Mouse (Mus musculus) cortical plate, adult 2 months (tissue): ENCODE data around the gene Nlrc5. TPM values are rescaled to one million over a fixed set of nuclear protein-coding genes. Genes with fewer than 3 reads are reported as not detected.
A peak's percentile ranks its signal among the peaks of the same experiment; 100 is the strongest.

Source experiments
- H3K27ac ChIP-seq: fragments of 200-500 bp; 2 replicates; pipeline ENCODE4 v1.5.1; 2012; ENCODE audit warnings: low read length, control low read depth, inconsistent platforms; ENCODE audit not compliant: insufficient read depth
- H3K4me1 ChIP-seq: fragments of 200-500 bp; 2 replicates; pipeline ENCODE4 v1.6.1; 2011; ENCODE audit warnings: low read length; ENCODE audit not compliant: control insufficient read depth, insufficient read depth
- H3K4me3 ChIP-seq: fragments of 200-500 bp; 2 replicates; pipeline ENCODE4 v1.5.1; 2011; ENCODE audit warnings: mild to moderate bottlenecking, low read length, control low read depth; ENCODE audit not compliant: insufficient read depth
- CTCF ChIP-seq: fragments of 200-500 bp; IDR thresholded peaks from 2 replicates; pipeline ENCODE4 v1.5.1; 2011; ENCODE audit warnings: mild to moderate bottlenecking, control low read depth, low read length; ENCODE audit not compliant: insufficient read depth; ENCODE audit errors: extremely low read depth
- POLR2A ChIP-seq: fragments of 200-500 bp; IDR thresholded peaks from 2 replicates; pipeline ENCODE4 v1.6.1; 2011; ENCODE audit warnings: mild to moderate bottlenecking, low read length, control low read depth; ENCODE audit not compliant: insufficient read depth; ENCODE audit errors: extremely low read depth
- polyA plus RNA-seq: library from polyadenylated mRNA; depleted of rRNA; stranded (reverse); fragments of >200 nt; gene quantifications from 2 replicates; pipeline ENCODE4 v1.2.3, GENCODE M21; 2012

The Nlrc5 gene
- polyA plus RNA-seq, 1 experiment = 0.94 TPM

DNA sequence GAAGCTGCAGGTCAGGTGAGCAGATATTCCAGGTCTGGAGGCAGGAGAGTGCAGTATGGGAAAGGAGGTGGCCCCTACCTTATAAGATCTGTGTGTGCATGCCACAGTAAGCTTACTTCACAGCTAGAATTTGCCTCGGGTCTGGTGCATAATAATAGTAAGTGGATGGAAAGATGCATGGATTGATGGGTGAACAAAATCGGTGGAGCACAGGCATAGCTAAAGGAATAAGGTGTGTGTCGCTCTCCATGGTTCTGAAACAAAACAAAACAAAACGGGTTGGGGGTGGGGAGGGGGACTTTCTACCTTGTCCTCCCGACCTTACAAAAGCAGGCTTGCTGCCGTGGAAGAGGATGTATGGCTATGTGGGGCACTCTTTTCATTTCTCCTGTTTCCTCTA, 47.9 kb downstream of the Nlrc5 start:
- Histone ChIP-seq H3K27ac (no peak overlapping the region), H3K4me1 (no peaks in the 10 kb centered on the region), H3K4me3 (no peak overlapping the region)
- TF ChIP-seq CTCF (no peak), POLR2A (no peak)

DNA sequence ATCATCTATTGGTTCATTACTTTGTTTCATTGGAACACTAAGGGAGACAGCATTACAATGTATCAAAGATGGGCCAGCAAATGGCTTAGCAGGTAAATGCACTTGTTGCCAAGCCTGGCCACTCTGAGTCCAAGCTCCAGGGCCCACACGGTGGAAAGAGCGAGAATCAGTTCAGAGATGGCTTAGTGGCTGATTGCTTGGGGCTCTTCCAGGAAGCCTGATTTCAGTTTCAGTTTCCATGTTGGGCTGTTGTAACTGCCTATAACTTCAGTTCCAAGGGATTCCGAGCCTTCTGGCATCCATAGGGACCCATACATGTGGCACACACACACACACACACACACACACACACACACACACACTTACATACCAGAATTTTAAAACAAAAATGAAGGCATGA, 51.1 kb downstream of the Nlrc5 start:
- no peak overlapping the region for H3K4me3 ChIP-seq
- H3K4me1 ChIP-seq = no peaks in the 10 kb centered on the region
- TF ChIP-seq CTCF (no peak), POLR2A (no peak)
- no peak overlapping the region for H3K27ac ChIP-seq

DNA sequence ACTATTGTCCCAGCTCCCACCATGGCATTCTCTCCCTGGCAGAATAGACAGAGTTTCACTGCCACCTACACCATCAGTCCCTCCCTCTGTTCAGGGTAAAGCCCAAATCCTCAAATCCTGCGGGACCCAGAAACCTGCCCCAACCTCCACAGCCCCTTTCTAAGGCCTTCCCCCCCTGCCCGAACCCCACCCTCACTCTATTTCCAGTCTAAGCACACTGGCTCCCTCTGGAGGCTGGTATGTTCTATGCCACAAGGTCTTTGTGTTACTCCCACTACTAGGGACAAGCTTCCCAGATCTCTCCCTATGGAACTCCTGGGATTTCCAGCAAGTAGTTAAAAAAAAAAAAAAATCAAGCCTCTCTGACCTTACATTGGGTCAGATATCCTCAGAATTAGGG, 51.7 kb downstream of the Nlrc5 start:
- TF ChIP-seq POLR2A (no peak), CTCF (peak; percentile 59)
- Histone ChIP-seq H3K27ac (no peak overlapping the region), H3K4me1 (no peaks in the 10 kb centered on the region), H3K4me3 (no peak overlapping the region)

DNA sequence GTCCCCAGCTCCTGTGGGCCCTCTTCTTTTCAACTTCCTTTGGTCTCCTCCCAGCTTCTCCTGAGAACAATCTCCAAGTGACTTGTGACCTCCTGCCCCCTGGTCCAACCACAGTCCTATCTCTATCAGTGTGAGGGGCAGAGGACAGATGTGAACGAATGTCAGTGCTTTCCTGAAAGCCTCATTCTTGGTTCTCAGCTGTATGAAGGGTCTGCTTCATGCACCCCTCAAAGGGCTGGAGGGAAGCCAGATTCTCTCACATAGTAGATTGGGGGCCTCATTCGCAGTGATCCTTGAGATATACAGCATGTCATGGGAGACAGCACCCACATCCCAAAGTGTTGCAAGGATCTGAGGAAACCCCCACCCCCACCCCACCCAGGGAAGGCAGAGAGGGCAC, 53.9 kb downstream of the Nlrc5 start:
- TF ChIP-seq CTCF (no peak), POLR2A (no peak)
- no peak overlapping the region for H3K27ac ChIP-seq

DNA sequence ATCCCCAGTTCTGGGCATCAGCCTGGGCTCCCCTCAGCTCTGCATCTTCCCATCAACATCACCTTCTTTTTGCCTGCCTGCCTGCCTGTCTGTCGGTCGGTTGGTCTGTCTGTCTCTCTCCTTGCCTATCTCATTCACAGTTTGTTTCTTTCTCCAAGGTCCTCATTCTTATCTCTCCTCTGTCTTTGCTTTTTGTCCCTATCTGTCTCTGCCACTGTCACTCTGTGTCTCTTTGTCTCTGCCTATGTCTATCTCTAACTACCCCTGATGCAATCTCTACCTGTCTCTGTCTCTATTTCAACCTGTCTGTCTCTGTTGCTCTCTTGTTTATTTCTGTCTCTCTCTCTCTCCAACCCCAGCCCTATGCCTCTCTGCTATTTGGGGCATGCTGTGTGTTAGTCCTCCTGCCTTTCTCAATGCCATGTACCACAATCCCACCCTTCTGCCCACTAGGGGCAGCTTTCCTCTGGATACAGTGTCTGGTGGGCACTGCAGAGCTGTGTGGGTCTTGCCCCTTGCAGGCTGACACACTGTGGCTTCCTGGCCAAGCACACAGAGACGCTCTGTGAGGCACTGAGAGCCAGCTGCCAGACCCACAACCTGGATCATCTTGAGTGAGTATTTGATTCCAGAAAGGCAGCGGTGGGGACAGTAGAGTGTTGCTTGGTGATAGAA, 55.8 kb downstream of the Nlrc5 start:
- no peak overlapping the region for H3K27ac ChIP-seq
- 0 out of 2 replicates have a peak, but pooled peaks cover 3% of the 10 kb centered on the region for H3K4me1 ChIP-seq
- TF ChIP-seq CTCF (peak; percentile 6; the same call in 1 of the 2 replicates), POLR2A (no peak)
- H3K4me3 ChIP-seq = no peak overlapping the region

More for the DNA sequence above, 53.9 kb downstream of the Nlrc5 start:
- no peak overlapping the region for H3K4me3 ChIP-seq
- H3K4me1 ChIP-seq = 0 out of 2 replicates have a peak, but pooled peaks cover 3% of the 10 kb centered on the region

DNA sequence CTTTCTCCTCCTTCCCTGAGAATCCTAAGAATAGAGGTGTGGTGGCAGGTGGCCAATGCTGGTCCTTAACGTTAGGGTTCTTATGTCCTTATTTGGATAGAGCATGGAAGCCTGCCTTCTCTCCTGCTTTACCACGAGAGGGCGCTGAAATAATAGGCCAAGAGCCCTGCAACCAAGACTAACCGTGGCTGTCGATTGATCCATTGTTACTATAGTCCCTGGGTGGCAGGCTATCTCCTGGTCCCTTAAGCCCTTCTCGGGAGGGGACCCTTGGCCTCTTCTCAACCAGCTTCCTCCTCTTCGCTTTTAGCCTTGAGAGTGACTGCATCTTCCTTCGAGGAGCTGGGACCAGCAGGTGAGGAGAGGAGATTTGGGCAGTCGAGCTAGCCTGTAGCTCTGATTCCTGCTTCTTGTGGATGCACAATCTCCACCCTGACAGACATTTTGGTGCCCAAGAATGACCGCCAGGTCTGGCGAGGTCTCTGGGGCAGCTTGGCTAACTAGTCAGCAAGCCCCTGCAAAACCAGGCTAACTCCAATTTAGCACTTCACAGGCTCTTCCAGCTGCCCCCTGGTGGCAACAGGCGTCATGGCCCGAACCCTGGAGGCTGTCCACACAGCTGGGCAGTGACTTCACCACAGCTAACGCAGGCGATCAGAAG, 58.0 kb downstream of the Nlrc5 start:
- Histone ChIP-seq H3K4me1 (0 out of 2 replicates have a peak, but pooled peaks cover 3% of the 10 kb centered on the region), H3K4me3 (no peak overlapping the region), H3K27ac (no peak overlapping the region)
- TF ChIP-seq CTCF (peak; percentile 79), POLR2A (no peak)

DNA sequence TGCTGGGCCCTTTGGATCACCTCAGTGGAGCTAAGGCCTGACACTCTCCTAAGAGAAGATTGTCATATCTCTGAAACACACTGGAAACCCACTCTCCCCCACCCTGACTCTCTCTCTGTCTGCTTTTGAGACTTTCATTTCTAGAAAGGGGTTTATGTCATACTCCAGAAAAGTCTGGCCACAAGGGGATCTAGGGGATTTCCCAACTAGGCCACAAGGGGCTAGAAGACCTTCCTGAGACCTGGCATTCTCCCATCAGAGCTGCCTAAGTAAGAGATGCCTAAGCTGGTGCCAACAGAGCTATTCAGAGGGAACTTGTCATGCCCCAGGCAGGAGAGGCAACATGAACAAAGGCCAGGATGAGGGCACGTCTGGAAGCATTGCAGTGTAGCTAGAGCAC, 59.1 kb downstream of the Nlrc5 start:
- TF ChIP-seq CTCF = no peak
- TF ChIP-seq POLR2A = no peak
- H3K4me1 ChIP-seq = 0 out of 2 replicates have a peak, but pooled peaks cover 4% of the 10 kb centered on the region
- no peak overlapping the region for H3K4me3 ChIP-seq
- no peak overlapping the region for H3K27ac ChIP-seq

DNA sequence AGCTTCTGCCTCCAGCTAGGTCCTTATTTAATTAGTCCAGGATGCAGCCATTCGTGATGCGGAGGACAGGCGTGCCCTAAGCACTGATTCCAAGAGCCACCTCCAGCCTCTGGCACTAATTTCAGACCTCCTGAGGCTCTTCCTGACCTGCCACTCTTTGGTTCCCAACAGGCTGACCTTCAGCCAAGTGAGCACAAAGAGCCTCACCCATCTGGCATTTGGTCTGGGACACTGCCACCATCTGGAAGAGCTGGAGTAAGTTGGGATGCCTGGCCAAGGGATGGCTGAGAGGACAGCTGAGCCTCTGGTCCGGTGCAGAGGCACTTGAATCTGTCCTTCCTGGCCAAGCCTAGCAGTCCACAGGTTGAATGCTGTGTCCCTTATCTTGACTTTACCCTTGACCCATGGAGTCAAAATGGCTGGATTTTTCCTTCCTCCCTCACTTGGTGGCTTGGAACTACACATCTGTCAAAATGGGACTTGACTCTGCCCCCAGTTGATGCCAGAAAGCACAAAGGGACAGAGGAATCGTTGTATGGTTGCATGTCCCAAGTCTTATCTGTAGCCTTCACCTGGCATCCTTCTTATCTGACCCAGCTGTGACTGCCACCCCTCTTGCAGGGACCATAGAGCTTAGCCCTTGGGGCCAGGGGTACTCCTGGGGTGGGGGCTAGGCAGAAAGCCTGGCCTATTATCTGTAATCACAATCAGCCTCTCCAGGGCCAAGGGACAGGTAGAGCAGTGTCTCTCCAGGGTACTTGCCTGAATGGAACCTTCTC, 81.5 kb downstream of the Nlrc5 start:
- Histone ChIP-seq H3K4me1 (no peaks in the 10 kb centered on the region), H3K4me3 (no peak overlapping the region), H3K27ac (no peak overlapping the region)
- no peak for TF ChIP-seq POLR2A

DNA sequence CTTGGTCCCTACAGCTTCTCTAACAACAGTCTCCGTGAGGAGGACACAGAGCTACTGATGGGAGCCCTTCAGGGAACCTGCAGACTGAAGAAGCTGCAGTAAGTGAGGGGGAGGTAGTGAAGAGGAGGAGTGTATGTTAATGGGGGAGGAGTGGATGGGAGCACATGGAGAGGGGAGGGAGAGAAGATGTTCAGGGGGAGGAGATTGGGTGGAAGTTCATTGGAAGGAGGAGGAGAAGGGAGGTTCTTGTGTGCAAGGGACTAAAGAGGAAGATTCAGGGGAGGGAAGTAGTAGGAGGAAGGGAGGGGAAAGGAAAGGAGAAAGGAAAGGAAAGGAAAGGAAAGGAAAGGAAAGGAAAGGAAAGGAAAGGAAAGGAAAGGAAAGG, 82.0 kb downstream of the Nlrc5 start:
- Histone ChIP-seq H3K27ac (no peak overlapping the region), H3K4me1 (no peaks in the 10 kb centered on the region), H3K4me3 (no peak overlapping the region)
- TF ChIP-seq CTCF (no peak), POLR2A (no peak)
